Mouse (Mus musculus) gastrocnemius, adult 18-20 months (tissue): ENCODE measurements around the gene Pdia6. TPM values are rescaled to one million over a fixed set of nuclear protein-coding genes. Genes with fewer than 3 reads are reported as not detected.

Experiments
- total RNA-seq, 2 experiments: library from RNA; stranded (reverse); gene quantifications; 2 replicates each; pipeline ENCODE4 v1.2.3; 2021

Pdia6 gene
- total RNA-seq, 2 experiments from 2014 or later = 33.3 to 42.8 TPM

Other genes starting within 250 kb of the Pdia6 start
- 1 to 10 TPM; 1.6 to 3.9 TPM for gene Kcnf1, start 89.7 kb upstream of the Pdia6 start, total RNA-seq
- not detected for gene Atp6v1c2, start 62.8 kb downstream of the Pdia6 start, total RNA-seq
- 1 to 10 TPM; 8.0 to 9.8 TPM for gene Nol10, start 81.9 kb downstream of the Pdia6 start, total RNA-seq